Mouse (Mus musculus): ENCODE measurements around the gene Acbd4. TPM values are rescaled to one million over a fixed set of nuclear protein-coding genes. Genes with fewer than 3 reads are reported as not detected.

Gene Acbd4
- polyA plus RNA-seq, 1 experiment from 2014 or later: 28.6 TPM

DNA sequence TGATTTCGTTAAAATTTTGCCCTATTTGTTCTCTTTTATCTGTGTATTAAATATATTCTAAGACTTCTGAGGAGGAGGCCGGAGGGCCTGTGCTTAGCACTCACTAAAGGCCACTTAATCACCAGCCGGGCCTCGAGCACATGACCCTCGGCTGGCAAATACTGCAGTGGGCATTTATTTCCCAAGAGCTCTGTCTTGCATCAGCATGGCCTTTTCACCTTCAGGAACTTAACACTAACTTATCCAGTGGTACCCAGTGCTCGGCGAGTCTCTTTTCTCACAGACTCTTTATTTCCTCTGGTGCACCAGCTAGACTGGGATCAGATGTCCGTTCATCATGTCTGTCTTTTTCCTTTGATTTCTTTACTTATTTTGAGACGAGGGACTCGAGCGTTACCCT lies 59.3 kb downstream of the Acbd4 start:
- H3K27me3 ChIP-seq (ENCODE audit: control insufficient read depth, insufficient read depth, low read length): no peaks in the 10 kb centered on the region
- 0 out of 2 replicates have a peak, but pooled peaks cover 2% of the 10 kb centered on the region for H3K4me1 ChIP-seq (replicated peaks; ENCODE audit: control insufficient read depth, insufficient read depth)
- H3K4me2 ChIP-seq (replicated peaks; ENCODE audit: low read depth): no peak overlapping the region
- DNase-seq (ENCODE audit: low spot score) (no peak), ATAC-seq (ENCODE audit: low FRiP score, low TSS enrichment) (no peak)
- no peak overlapping the region for H3K9ac ChIP-seq (ENCODE audit: low read length)
- H3K9me3 ChIP-seq (ENCODE audit: control insufficient read depth, low read length): no peaks in the 10 kb centered on the region
- H3K27ac ChIP-seq (replicated peaks): no peak overlapping the region
- H3K36me3 ChIP-seq (ENCODE audit: control insufficient read depth, insufficient read depth, low read length): no peaks in the 10 kb centered on the region
- TF ChIP-seq EP300 (optimal IDR thresholded peaks at IDR 0.05) (no peak), CTCF (IDR thresholded peaks at IDR 0.05; ENCODE audit: low read depth) (no peak)
- H3K4me3 ChIP-seq (ENCODE audit: low read depth, low read length): no peak overlapping the region
- 86% methylated on average over 11 of the region's 11 CpGs for WGBS

GRCm38 (mm10) chr11:103161449-103161848 lies 60.0 kb downstream of the Acbd4 start:
- Histone ChIP-seq H3K36me3 (ENCODE audit: control insufficient read depth, insufficient read depth, low read length) (no peaks in the 10 kb centered on the region), H3K9me3 (ENCODE audit: control insufficient read depth, low read length) (no peaks in the 10 kb centered on the region), H3K27ac (replicated peaks) (no peak overlapping the region), H3K4me1 (replicated peaks; ENCODE audit: control insufficient read depth, insufficient read depth) (0 out of 2 replicates have a peak, but pooled peaks cover 2% of the 10 kb centered on the region), H3K4me3 (ENCODE audit: low read depth, low read length) (no peak overlapping the region), H3K27me3 (ENCODE audit: control insufficient read depth, insufficient read depth, low read length) (no peaks in the 10 kb centered on the region), H3K9ac (ENCODE audit: low read length) (no peak overlapping the region), H3K4me2 (replicated peaks; ENCODE audit: low read depth) (no peak overlapping the region)
- TF ChIP-seq CTCF (IDR thresholded peaks at IDR 0.05; ENCODE audit: low read depth): peak; percentile 48
- no peak for TF ChIP-seq EP300 (optimal IDR thresholded peaks at IDR 0.05)
- DNase-seq (ENCODE audit: low spot score) (no peak), ATAC-seq (ENCODE audit: low FRiP score, low TSS enrichment) (no peak)
- 68% methylated on average over 7 of the region's 7 CpGs for WGBS

Other genes with a start within 250 kb of the Acbd4 start
- gene Eftud2, start 220.7 kb upstream of the Acbd4 start, polyA plus RNA-seq (2015; fragmentation: Nextera tagmentation; extraction: Ambion mirVana): 62.0 and 65.2 TPM in 2 replicates
- 0.30 and 0.56 TPM in 2 replicates for gene Ccdc103, start 220.5 kb upstream of the Acbd4 start, polyA plus RNA-seq (2015; fragmentation: Nextera tagmentation; extraction: Ambion mirVana)
- gene Fam187a, start 216.5 kb upstream of the Acbd4 start, polyA plus RNA-seq (2015; fragmentation: Nextera tagmentation; extraction: Ambion mirVana): not detected in 2 replicates
- 0.68 and 1.1 TPM in 2 replicates for gene Gfap, start 200.8 kb upstream of the Acbd4 start, polyA plus RNA-seq (2015; fragmentation: Nextera tagmentation; extraction: Ambion mirVana)
- 1.1 and 1.3 TPM in 2 replicates for gene Kif18b, start 176.6 kb upstream of the Acbd4 start, polyA plus RNA-seq (2015; fragmentation: Nextera tagmentation; extraction: Ambion mirVana)
- 1.4 and 1.9 TPM in 2 replicates for gene C1ql1, start 155.0 kb upstream of the Acbd4 start, polyA plus RNA-seq (2015; fragmentation: Nextera tagmentation; extraction: Ambion mirVana)
- 45.9 and 52.3 TPM in 2 replicates for gene Nmt1, start 73.5 kb upstream of the Acbd4 start, polyA plus RNA-seq (2015; fragmentation: Nextera tagmentation; extraction: Ambion mirVana)
- gene Dcakd, start 73.3 kb upstream of the Acbd4 start, polyA plus RNA-seq (2015; fragmentation: Nextera tagmentation; extraction: Ambion mirVana): 36.8 and 42.3 TPM in 2 replicates
- gene Plcd3, start within 50 bp of the Acbd4 start, polyA plus RNA-seq (2015; fragmentation: Nextera tagmentation; extraction: Ambion mirVana): 4.2 and 5.0 TPM in 2 replicates
- 3.8 and 4.1 TPM in 2 replicates for gene Hexim1, start 14.5 kb downstream of the Acbd4 start, polyA plus RNA-seq (2015; fragmentation: Nextera tagmentation; extraction: Ambion mirVana)
- 3.7 and 4.4 TPM in 2 replicates for gene Hexim2, start 30.7 kb downstream of the Acbd4 start, polyA plus RNA-seq (2015; fragmentation: Nextera tagmentation; extraction: Ambion mirVana)
- gene Fmnl1, start 69.4 kb downstream of the Acbd4 start, polyA plus RNA-seq (2015; fragmentation: Nextera tagmentation; extraction: Ambion mirVana): 0.86 and 1.1 TPM in 2 replicates
- gene 1700023F06Rik, start 106.9 kb downstream of the Acbd4 start, polyA plus RNA-seq (2015; fragmentation: Nextera tagmentation; extraction: Ambion mirVana): 1.0 and 1.7 TPM in 2 replicates
- gene Spata32, start 116.8 kb downstream of the Acbd4 start, polyA plus RNA-seq (2015; fragmentation: Nextera tagmentation; extraction: Ambion mirVana): not detected in 2 replicates
- gene Map3k14, start 165.8 kb downstream of the Acbd4 start, polyA plus RNA-seq (2015; fragmentation: Nextera tagmentation; extraction: Ambion mirVana): 1.6 TPM in 2 replicates

Data from stomach, postnatal 0 days (tissue).